Mouse (Mus musculus) T-helper 17 cell (primary cell): ENCODE measurements around the gene Prrt3.

Experiments used
- in situ Hi-C, 2 experiments: fragments of 300-600 bp; cut with MboI, MseI; formaldehyde crosslinking; loops; 1 replicate in 1 of 2; 2 replicates in 1 of 2; pipeline ENCODE4 v1.15.1; 2025; ENCODE audit warnings: high pct_unique_total_duplicates in 2 of 2

Gene Prrt3

GRCm38 (mm10) chr6:113501388-113502084, at the start of gene Prrt3:
Gene Prrt3, minus strand, starts transcription at chr6:113501931.
- in situ Hi-C loops: no loop called here

- in situ Hi-C loops: no loop called here
Measured at GRCm38 (mm10) chr6:113543906-113544481, 42.3 kb upstream of the Prrt3 start.

GRCm38 (mm10) chr6:113541610-113542009, 39.9 kb upstream of the Prrt3 start:
- in situ Hi-C loops: no loop called here

- in situ Hi-C loops: no loop called here
Measured at GRCm38 (mm10) chr6:113534886-113535285, 33.2 kb upstream of the Prrt3 start.

- in situ Hi-C loops: no loop called here
Measured at GRCm38 (mm10) chr6:113531840-113532404, 30.2 kb upstream of the Prrt3 start.

GRCm38 (mm10) chr6:113530932-113531839, 29.5 kb upstream of the Prrt3 start, which contains the start of the genes Emc3 and Fancd2:
Gene Emc3, minus strand, starts transcription at chr6:113531652.
Gene Fancd2, plus strand, starts transcription at chr6:113531682.
- in situ Hi-C loops: no loop called here

- in situ Hi-C loops: no loop called here
Measured at GRCm38 (mm10) chr6:113523420-113523819, 21.7 kb upstream of the Prrt3 start.

- in situ Hi-C loops: no loop called here
Measured at GRCm38 (mm10) chr6:113522310-113522709, 20.6 kb upstream of the Prrt3 start.

GRCm38 (mm10) chr6:113517434-113518080, 15.8 kb upstream of the Prrt3 start:
- in situ Hi-C loops: no loop called here

- in situ Hi-C loops: no loop called here
Measured at GRCm38 (mm10) chr6:113514600-113514999, 12.9 kb upstream of the Prrt3 start.

- in situ Hi-C loops: no loop called here
Measured at GRCm38 (mm10) chr6:113513944-113514343, 12.2 kb upstream of the Prrt3 start.

- in situ Hi-C loops: no loop called here
Measured at GRCm38 (mm10) chr6:113508947-113509280, 7.2 kb upstream of the Prrt3 start.

- in situ Hi-C loops: no loop called here
Measured at GRCm38 (mm10) chr6:113508272-113508946, 6.7 kb upstream of the Prrt3 start.

GRCm38 (mm10) chr6:113507130-113507529, 5.4 kb upstream of the Prrt3 start:
- in situ Hi-C loops: no loop called here

- in situ Hi-C loops: no loop called here
Measured at GRCm38 (mm10) chr6:113505689-113506088, 4.0 kb upstream of the Prrt3 start.

GRCm38 (mm10) chr6:113502801-113503200, 1.1 kb upstream of the Prrt3 start:
- in situ Hi-C loops: no loop called here

- in situ Hi-C loops: no loop called here
Measured at GRCm38 (mm10) chr6:113499346-113499745, 2.4 kb downstream of the Prrt3 start.

- in situ Hi-C loops: no loop called here
Measured at GRCm38 (mm10) chr6:113495071-113495675, 6.6 kb downstream of the Prrt3 start.

- in situ Hi-C loops: no loop called here
Measured at GRCm38 (mm10) chr6:113494258-113494788, 7.4 kb downstream of the Prrt3 start.
